Mouse (Mus musculus): ENCODE data around the gene Galnt10.

The Galnt10 gene

GRCm38 (mm10) chr11:57643691-57644090 is 1.6 kb upstream of the Galnt10 start:
- no peak for DNase-seq

GRCm38 (mm10) chr11:57644245-57645017 is 811 bp upstream of the Galnt10 start:
- DNase-seq, result no peak

GRCm38 (mm10) chr11:57645847-57646246 is 605 bp downstream of the Galnt10 start:
- DNase-seq, result no peak

GRCm38 (mm10) chr11:57646416-57646815 is 1.2 kb downstream of the Galnt10 start:
- no peak for DNase-seq

GRCm38 (mm10) chr11:57646940-57647339 is 1.7 kb downstream of the Galnt10 start:
- no peak for DNase-seq

- no peak for DNase-seq
Measured at GRCm38 (mm10) chr11:57647446-57647845, 2.2 kb downstream of the Galnt10 start.

GRCm38 (mm10) chr11:57648196-57648800 is 3.1 kb downstream of the Galnt10 start:
- no peak for DNase-seq

- DNase-seq, result no peak
Measured at GRCm38 (mm10) chr11:57649269-57649668, 4.0 kb downstream of the Galnt10 start.

GRCm38 (mm10) chr11:57649671-57650070 is 4.4 kb downstream of the Galnt10 start:
- DNase-seq, result no peak

GRCm38 (mm10) chr11:57650867-57651266 is 5.6 kb downstream of the Galnt10 start:
- no peak for DNase-seq

- DNase-seq, result no peak
Measured at GRCm38 (mm10) chr11:57651281-57651810, 6.1 kb downstream of the Galnt10 start.

GRCm38 (mm10) chr11:57652206-57652922 is 7.1 kb downstream of the Galnt10 start:
- DNase-seq, result no peak

- no peak for DNase-seq
Measured at GRCm38 (mm10) chr11:57652923-57653660, 7.8 kb downstream of the Galnt10 start.

GRCm38 (mm10) chr11:57653796-57654195 is 8.6 kb downstream of the Galnt10 start:
- no peak for DNase-seq

- DNase-seq, result no peak
Measured at GRCm38 (mm10) chr11:57654386-57654785, 9.1 kb downstream of the Galnt10 start.

GRCm38 (mm10) chr11:57654977-57655397 is 9.7 kb downstream of the Galnt10 start:
- DNase-seq, result no peak

GRCm38 (mm10) chr11:57655669-57656325 is 10.6 kb downstream of the Galnt10 start:
- DNase-seq, result no peak

- no peak for DNase-seq
Measured at GRCm38 (mm10) chr11:57656602-57657275, 11.5 kb downstream of the Galnt10 start.

GRCm38 (mm10) chr11:57657370-57658072 is 12.3 kb downstream of the Galnt10 start:
- DNase-seq, result no peak

GRCm38 (mm10) chr11:57658214-57658613 is 13.0 kb downstream of the Galnt10 start:
- no peak for DNase-seq

- no peak for DNase-seq
Measured at GRCm38 (mm10) chr11:57658751-57659150, 13.5 kb downstream of the Galnt10 start.
